Mouse (Mus musculus): Measurements from ENCODE around the gene Tbck.

The Tbck gene

GRCm38 (mm10) chr3:132831179-132831873, 147.4 kb downstream of the Tbck start:
- DNase-seq (ENCODE audit: low read depth, low spot score), result no peak

- DNase-seq (ENCODE audit: low read depth, low spot score), result no peak
Observed at GRCm38 (mm10) chr3:132835118-132835794, 151.3 kb downstream of the Tbck start.

- DNase-seq (ENCODE audit: low read depth, low spot score), result no peak
Observed at GRCm38 (mm10) chr3:132837134-132837533, 153.2 kb downstream of the Tbck start.

GRCm38 (mm10) chr3:132838656-132839417, 154.9 kb downstream of the Tbck start:
- no peak for DNase-seq (ENCODE audit: low read depth, low spot score)

GRCm38 (mm10) chr3:132839516-132839915, 155.6 kb downstream of the Tbck start:
- no peak for DNase-seq (ENCODE audit: low read depth, low spot score)

- no peak for DNase-seq (ENCODE audit: low read depth, low spot score)
Observed at GRCm38 (mm10) chr3:132842676-132843075, 158.7 kb downstream of the Tbck start.

- DNase-seq (ENCODE audit: low read depth, low spot score), result no peak
Observed at GRCm38 (mm10) chr3:132849669-132850068, 165.7 kb downstream of the Tbck start.

GRCm38 (mm10) chr3:132850431-132850830, 166.5 kb downstream of the Tbck start:
- no peak for DNase-seq (ENCODE audit: low read depth, low spot score)

- no peak for DNase-seq (ENCODE audit: low read depth, low spot score)
Observed at GRCm38 (mm10) chr3:132851417-132851816, 167.5 kb downstream of the Tbck start.

- DNase-seq (ENCODE audit: low read depth, low spot score), result no peak
Observed at GRCm38 (mm10) chr3:132851841-132852728, 168.1 kb downstream of the Tbck start.

GRCm38 (mm10) chr3:132854271-132854670, 170.3 kb downstream of the Tbck start:
- DNase-seq (ENCODE audit: low read depth, low spot score), result no peak

- no peak for DNase-seq (ENCODE audit: low read depth, low spot score)
Observed at GRCm38 (mm10) chr3:132855458-132856212, 171.7 kb downstream of the Tbck start.

GRCm38 (mm10) chr3:132856651-132857050, 172.7 kb downstream of the Tbck start:
- DNase-seq (ENCODE audit: low read depth, low spot score), result no peak

GRCm38 (mm10) chr3:132858849-132859248, 174.9 kb downstream of the Tbck start:
- no peak for DNase-seq (ENCODE audit: low read depth, low spot score)

GRCm38 (mm10) chr3:132859573-132859972, 175.6 kb downstream of the Tbck start:
- no peak for DNase-seq (ENCODE audit: low read depth, low spot score)

GRCm38 (mm10) chr3:132860796-132861195, 176.9 kb downstream of the Tbck start:
- no peak for DNase-seq (ENCODE audit: low read depth, low spot score)

- DNase-seq (ENCODE audit: low read depth, low spot score), result no peak
Observed at GRCm38 (mm10) chr3:132863843-132864242, 179.9 kb downstream of the Tbck start.

- no peak for DNase-seq (ENCODE audit: low read depth, low spot score)
Observed at GRCm38 (mm10) chr3:132864329-132864919, 180.5 kb downstream of the Tbck start.

- no peak for DNase-seq (ENCODE audit: low read depth, low spot score)
Observed at GRCm38 (mm10) chr3:132864986-132865385, 181.0 kb downstream of the Tbck start.

- DNase-seq (ENCODE audit: low read depth, low spot score), result no peak
Observed at GRCm38 (mm10) chr3:132865596-132865995, 181.7 kb downstream of the Tbck start.

All from retina, postnatal 7 days (tissue).